Mouse (Mus musculus): ENCODE measurements at regions not wholly inside any gene's neighbourhood (a gene's known extent, or its start where the extent isn't known, plus 50 kb on each side); places are given as distances from the start of the nearest gene placed in this dataset.

- no peak for DNase-seq
These were observed 164.0 kb upstream of the Slc24a3 start for GRCm38 (mm10) chr2:145003509-145003908.

- DNase-seq: no peak
These were observed 156.9 kb upstream of the Slc24a3 start for GRCm38 (mm10) chr2:145010674-145011073.

GRCm38 (mm10) chr2:145011221-145011620, 156.3 kb upstream of the Slc24a3 start:
- peak; percentile 32 for DNase-seq

- no peak for DNase-seq
These were observed 151.6 kb upstream of the Slc24a3 start for GRCm38 (mm10) chr2:145015951-145016350.

- DNase-seq: no peak
These were observed 150.6 kb upstream of the Slc24a3 start for GRCm38 (mm10) chr2:145016939-145017338.

GRCm38 (mm10) chr2:145017625-145018167, 149.9 kb upstream of the Slc24a3 start:
- no peak for DNase-seq

- DNase-seq: no peak
These were observed 119.8 kb upstream of the Slc24a3 start for GRCm38 (mm10) chr2:145047743-145048142.

GRCm38 (mm10) chr2:145049655-145050376, 117.7 kb upstream of the Slc24a3 start:
- DNase-seq: no peak

GRCm38 (mm10) chr2:145052405-145052804, 115.1 kb upstream of the Slc24a3 start:
- DNase-seq: no peak

- no peak for DNase-seq
These were observed 111.3 kb upstream of the Slc24a3 start for GRCm38 (mm10) chr2:145056219-145056618.

- DNase-seq: no peak
These were observed 110.8 kb upstream of the Slc24a3 start for GRCm38 (mm10) chr2:145056762-145057161.

GRCm38 (mm10) chr2:145069931-145070330, 97.6 kb upstream of the Slc24a3 start:
- DNase-seq: no peak

GRCm38 (mm10) chr2:145081926-145082325, 85.6 kb upstream of the Slc24a3 start:
- no peak for DNase-seq

GRCm38 (mm10) chr2:145084621-145085020, 82.9 kb upstream of the Slc24a3 start:
- peak; percentile 27 for DNase-seq

- no peak for DNase-seq
These were observed 81.4 kb upstream of the Slc24a3 start for GRCm38 (mm10) chr2:145086118-145086517.

- DNase-seq: no peak
These were observed 64.3 kb upstream of the Slc24a3 start for GRCm38 (mm10) chr2:145103295-145103694.

- DNase-seq: no peak
These were observed 55.9 kb upstream of the Slc24a3 start for GRCm38 (mm10) chr2:145111615-145112014.

- no peak for DNase-seq
These were observed 52.5 kb upstream of the Slc24a3 start for GRCm38 (mm10) chr2:145115043-145115442.

Measured in adrenal gland, postnatal 14 days (tissue).